Mouse (Mus musculus): ENCODE measurements around the gene Ubqln4. TPM values are rescaled to one million over a fixed set of nuclear protein-coding genes. Genes with fewer than 3 reads are reported as not detected.
"Not testable (repeated sequence)": the region's sequence is repeated elsewhere in the genome, so short reads cannot be mapped to it uniquely, and the experiment has no call there.

Gene Ubqln4
- polyA plus RNA-seq, 2 experiments from 2014 or later: 10.9 to 14.0 TPM

DNA sequence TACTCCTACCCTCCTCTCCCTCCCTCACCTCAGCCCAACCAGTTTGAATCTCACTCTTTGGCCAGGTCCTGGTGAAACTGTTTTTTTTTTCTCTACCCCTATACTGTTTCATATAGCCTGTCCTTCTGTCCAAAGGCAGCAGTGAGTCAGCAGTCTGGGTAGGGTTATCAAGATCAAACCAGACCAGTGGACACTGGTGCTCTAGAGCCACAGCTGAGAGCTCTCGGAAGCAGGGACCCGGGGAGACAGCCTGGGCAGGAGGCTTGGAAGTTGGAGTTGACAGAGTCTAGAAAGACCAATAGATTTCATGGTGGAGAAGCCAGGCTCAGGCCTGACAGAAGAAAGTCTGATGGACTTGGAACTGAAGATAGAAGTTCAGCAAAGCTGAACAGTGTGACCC, 15.1 kb downstream of the Ubqln4 start:
- ATAC-seq: no peak

DNA sequence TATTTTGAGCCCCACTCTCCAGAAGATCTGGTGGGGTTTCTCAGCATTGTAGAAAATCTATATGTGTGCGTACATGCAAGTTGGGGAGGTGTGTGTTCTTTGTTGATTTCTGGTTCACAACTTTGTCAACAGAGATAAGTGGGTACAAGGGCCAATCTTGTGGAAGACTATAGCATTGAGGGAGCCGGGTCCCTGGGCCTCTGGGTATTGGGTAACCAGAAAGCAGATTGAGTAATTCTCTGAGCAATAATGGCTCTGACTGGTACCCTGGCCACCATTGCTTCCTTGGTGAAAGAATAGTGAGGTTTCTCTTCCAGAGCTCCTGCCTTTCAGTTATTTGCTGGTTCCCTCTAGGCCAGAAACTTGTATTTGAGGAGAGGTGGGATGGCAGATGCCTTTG, 15.5 kb downstream of the Ubqln4 start:
- ATAC-seq: no peak

DNA sequence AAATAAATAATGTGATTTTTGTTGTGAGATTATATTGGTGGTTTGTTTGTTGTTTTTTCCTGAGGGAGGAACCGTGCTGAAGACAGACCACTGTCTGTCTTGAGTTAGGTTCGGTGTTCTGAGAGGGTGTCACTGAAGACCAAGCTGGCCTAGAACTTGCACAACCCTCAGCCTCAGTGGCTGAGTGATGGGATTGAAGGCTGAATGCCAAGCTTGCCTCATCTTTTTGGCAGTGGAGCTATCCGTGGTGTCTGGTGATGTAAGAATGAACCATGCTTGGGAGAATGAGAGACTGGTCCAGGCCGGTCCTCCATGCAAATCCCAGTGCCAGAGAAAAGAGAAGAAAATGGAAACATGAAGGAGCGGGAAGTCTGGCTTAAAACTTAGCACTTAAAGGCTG, 16.1 kb downstream of the Ubqln4 start:
- no peak for ATAC-seq

DNA sequence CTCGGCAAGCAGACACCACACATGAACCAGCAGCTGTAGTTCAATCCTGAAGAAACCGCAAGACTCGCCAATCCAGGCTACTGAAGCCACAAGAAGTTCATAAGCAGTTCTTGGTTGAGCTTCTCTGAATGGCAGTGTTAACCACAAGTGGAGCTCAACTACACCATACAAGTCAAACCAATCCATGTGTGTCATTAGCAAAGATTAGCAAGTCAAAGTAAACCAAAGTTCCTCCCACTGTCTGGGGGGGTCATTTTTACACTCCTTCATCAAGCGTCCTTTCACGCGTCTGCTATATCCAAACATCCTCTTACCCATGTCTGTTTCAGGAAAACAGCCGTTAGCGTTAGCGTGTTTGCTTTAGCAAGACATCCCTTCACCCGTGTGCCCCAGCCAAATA, 16.8 kb downstream of the Ubqln4 start:
- no peak for ATAC-seq

DNA sequence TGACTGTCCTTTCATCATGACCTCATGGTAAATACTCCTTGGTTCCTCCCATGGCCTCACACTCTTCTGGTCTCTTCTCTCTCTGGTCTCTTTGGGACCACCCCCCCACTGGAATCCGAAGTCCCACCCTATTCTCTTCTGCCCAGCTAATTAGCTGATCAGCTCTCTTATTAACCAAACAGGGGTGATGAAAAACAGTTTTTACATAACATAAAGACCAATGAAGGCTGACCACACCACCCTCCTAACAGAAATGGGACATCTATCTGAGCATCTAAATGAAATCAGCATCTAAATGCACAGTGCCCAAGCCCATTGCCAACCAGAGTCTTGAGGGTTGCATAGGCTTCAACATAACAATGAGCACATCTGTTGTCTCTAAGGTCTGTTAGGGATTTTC, 18.3 kb downstream of the Ubqln4 start:
- no peak for ATAC-seq

DNA sequence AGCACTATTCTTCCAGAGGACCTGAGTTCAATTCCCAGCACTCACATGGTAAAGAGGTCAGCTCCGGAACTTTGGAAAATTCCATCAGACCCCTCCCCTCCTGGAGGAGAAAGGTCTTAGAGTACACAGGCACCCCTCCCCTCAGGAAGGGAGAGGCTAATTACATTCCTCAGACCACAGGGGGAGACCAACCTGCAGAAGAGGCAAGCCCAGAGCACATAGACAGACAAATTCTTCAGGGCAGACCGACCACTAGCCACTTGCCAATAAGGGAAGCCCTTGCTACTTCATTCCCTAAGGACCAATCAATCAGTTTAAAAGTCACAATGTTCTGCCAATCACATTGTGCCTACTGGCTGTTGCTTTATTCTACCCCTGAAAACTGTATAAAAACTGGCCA, 19.3 kb downstream of the Ubqln4 start:
- ATAC-seq: no peak

DNA sequence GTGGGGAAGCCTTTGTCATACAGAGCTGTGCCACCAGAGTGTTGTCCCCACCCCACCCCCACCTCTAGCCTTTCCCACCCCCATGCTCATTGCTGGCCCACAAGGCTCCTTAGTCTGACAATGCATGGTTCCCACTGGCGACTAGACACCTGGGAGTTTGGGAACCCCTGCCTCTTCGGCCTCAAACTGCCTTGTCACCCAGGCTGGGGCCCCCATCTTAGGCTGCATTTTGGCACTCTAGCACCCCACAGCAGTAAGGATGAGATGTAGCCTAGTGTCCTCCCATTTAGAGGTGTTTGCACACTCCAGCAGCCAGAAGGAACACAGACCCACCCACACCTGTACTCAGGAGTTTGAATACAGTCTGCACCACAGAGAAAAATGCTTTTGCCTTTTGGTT, 20.3 kb downstream of the Ubqln4 start:
- no peak for ATAC-seq

DNA sequence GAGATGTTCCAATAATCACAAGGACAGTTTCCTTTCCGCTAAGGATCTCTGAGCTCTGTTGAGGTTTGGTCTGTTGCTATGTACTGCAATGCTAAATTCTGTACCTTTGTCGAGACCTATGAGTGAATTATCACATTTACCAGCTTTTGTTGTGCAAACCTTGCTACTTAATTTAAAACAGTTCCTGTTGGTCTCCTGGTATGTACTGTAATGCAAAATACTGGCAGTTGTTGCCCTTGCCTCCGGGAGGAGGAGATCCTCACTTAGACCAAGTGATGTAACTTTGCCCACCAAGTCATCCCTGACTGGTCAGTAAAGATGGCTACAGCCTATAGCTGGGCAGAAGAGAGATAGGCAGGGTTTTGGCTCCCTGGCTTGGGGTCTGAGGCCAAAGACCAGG, 22.0 kb downstream of the Ubqln4 start, which contains the start of gene Ssr2:
Gene Ssr2 (plus strand): TSS at position 337 of the 400 bp plus-strand sequence.
- ATAC-seq: no peak

DNA sequence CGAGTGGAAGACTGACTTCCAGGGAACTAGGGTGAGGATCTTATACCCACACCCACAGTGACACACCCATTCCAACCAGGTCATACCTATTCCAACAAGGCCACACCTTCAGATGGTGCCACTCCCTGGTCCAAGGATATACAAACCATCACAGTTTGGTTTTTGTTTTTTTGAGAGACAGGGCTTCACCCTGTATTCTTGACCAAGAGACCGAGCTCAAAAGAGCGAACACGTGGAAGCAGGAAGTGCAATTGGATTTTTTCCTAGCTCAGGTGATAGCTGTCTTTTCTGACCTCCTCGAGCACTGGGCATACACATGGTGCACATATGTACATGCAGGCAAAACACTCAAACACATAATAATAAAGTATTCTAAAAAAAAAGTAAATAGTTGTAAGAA, 24.3 kb downstream of the Ubqln4 start:
- not testable (repeated sequence) for ATAC-seq

DNA sequence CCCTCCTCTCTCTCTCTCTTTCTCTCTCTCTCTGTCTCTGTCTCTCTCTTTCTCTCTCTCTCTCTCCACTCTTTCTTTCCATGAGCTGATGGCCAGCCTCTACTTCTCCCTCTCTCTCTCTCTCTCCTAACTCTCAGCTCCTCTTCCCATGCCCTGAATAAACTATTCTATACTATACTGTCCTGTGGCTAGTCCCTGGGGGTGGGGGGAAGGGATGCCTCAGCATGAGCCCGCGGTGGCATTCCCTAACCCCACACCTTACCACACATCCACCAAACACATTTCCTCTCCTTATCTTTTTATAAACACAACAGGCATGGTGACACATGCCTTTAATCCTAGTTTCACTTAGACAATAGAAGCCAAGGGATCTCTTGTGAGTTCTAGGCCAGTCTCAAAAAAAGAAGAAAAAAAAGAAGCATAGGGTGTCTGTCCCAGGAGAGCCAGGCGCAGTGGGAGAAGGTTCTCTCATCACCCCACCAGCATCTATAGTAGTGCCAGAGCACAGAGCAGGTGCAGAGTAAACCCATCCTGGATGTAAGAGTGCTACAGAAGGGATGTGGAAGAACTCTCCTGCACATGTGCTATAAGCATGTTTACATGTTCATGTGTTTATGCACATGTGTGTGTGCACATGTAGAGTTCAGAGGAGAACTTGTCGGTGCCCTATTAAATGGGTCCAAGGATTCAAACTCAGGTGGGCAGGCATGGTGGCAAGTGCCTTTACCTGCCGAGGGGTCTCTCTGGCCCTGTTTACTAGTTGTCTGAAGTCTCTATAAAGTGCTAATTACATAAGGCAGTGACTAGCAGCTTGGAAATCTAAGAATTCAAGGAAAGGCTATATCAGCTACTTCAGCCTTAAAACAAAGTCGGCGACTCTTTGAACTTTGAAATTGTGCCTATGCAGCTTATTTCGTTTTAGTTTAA, 25.2 kb downstream of the Ubqln4 start:
- no peak for ATAC-seq

DNA sequence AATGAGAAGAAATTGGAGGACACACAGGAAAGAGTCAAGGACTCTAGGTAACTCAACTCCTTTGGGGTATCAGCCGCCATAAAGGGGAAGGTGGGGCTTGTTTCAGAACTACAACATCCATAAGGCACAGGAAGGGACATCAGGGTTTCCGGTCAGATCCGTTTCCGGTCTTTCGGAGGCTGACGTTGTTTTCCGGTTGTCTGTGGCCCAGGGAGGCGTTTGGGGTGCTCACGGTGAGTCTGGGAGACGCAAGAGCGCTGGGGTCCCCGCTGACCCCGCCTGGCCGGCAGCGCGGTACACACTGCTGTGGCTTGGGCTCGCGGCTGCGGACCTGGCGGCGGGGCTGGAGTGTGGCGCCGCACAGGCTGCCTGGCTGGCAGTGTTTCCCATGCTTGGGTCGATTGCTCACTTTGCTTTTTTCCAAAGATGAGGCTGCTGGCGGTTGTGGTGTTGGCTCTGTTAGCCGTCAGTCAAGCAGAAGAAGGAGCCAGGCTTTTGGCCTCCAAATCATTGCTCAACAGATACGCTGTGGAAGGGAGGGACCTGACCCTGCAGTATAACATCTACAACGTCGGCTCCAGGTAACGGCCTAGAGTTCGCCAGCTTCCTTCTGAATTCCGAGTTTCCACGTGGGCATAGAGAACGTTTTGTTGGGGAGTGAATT, 26.0 kb downstream of the Ubqln4 start:
- peak; percentile 92 for ATAC-seq

DNA sequence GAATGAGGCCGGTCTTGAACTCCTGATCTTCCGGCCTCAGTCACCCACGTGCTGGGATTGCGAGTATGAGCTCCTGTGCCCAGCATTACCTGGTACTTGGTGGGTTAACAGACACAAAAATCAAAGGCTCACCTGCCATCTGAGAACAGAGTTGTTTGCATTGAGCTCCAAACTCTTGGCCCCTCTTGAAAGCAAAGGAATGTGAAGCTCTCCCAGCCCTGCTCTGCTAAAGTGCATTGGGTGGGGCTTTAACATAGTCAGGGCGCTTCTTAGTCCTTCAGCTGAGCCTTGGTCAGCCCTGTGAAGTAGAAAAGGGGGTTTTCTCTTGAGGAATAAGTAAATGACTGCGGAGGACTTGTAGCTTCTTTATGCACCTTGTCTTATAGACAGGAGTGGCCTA, 32.2 kb downstream of the Ubqln4 start:
- no peak for ATAC-seq

DNA sequence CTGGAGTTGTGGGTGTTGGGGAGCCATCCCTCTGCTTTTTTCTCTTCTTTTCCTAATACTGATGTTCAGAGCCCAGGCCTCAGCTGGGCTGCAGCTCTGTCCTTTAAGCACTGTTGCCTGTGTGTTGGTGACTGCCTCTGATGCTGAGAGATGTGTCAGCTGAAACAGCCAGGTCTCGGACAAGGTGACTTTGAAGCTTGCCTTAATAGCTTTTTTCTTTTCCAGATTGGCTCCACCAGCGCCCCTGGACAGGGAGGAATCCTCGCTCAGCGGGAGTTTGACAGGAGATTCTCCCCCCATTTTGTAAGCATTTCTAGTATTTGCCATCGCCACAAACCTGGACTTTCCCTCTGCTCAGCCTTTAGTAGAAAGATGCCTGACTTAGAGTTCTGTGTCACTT, 33.1 kb downstream of the Ubqln4 start:
- ATAC-seq: no peak

DNA sequence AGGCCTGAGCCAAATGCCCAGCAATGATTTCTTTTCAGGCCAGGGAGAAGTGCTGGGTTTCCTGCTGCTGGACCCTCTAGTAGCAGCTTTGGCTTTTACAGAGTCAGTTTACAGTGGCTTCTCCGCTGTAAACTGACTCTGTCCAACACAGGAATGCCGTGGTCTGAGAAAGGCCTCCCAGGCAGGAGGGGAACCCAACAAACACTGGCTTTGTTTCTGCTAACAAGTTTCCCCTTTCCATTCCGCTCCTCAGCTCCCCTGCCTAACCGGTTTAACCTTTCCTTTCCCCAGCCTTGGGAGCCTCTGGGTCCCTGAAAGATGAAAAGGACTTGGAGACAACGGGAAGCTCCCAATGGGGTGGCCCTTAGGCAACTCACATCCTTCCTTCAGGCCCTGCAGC, 36.7 kb downstream of the Ubqln4 start:
- ATAC-seq: no peak

DNA sequence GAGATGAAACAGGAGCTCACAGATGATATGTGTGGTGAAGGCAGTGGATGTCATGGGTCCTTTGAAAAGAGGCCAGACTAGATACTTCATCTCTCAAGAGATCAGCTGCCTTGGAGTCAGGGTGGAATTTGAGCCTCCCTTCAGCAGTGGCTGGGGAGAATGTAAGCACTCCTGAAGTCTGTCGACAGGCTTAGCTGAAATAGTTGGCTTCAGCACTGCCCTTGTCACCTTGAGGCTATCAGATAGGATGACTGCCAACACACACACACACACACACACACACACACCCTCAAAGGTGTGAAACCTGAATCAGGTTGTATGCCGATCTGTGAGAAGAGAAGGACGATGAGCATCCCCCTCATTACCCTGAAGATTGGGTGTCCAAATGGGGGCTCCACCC, 37.5 kb downstream of the Ubqln4 start:
- no peak for ATAC-seq

DNA sequence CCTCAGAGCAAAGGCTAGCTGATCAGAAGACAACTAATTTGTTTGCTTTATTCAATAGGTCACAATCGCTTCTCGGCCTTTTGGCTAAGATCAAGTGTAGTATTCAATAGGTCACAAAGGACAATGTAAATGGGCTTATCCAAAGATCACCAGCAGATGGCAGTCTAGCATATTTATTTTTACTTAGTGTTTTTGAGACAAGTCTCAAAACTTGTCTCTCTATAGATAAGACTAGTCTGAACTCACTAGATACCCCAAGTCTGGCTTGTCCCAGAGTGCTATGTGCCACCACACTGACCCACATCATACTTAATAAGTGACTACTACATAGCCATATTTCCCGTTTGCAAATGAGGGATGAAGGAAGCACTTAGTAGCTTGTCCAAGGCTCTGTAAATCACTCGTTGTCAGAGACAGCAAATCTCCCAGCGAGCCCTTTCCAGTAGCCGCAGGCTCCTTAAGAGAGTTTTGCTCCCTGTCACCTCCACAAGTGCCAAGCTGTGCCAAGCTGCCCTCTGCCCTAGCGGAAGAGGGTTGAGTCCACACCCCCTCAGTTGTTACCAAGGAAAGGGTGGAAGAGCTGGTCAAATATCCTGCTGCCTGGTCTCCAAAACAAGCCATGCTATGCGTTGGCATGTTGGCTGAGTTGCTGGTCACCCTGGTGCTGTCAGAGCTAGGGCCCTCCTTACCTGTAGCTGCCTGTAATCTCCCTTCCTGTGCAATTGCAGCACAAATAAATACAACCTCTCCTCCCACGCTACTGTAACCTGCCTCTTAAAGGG, 38.6 kb downstream of the Ubqln4 start:
- ATAC-seq: peak; percentile 70

DNA sequence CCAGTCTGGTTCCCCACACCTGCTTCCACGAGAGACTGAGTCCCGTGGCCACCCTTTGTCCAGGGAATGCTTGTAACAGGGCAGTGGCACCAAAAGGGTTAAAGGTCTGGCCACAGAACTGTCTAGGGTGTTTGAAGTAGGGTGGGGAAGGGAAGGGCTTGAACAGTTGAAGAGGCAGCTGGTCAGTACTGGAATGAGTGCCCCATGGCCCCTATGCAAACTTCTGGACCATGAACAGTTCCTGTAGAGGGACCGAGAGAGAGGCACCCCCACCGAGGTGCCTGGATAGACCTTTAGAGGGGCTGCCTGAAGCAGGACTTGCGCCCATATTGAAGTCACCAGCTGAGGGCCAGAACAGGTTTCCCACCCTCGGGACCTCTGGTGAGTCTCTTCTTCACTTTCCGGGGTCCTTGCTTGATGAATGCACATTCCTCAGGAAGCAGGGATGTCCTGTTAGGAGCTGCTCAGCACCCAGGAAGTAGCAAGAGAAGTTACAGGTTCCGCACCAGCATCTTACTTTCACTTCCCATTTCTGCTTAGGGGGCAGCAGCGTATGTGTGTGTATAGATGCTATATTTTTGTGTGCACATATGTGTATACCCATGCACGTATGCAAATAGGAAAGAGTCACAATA, 39.5 kb downstream of the Ubqln4 start:
- peak; percentile 64 for ATAC-seq

DNA sequence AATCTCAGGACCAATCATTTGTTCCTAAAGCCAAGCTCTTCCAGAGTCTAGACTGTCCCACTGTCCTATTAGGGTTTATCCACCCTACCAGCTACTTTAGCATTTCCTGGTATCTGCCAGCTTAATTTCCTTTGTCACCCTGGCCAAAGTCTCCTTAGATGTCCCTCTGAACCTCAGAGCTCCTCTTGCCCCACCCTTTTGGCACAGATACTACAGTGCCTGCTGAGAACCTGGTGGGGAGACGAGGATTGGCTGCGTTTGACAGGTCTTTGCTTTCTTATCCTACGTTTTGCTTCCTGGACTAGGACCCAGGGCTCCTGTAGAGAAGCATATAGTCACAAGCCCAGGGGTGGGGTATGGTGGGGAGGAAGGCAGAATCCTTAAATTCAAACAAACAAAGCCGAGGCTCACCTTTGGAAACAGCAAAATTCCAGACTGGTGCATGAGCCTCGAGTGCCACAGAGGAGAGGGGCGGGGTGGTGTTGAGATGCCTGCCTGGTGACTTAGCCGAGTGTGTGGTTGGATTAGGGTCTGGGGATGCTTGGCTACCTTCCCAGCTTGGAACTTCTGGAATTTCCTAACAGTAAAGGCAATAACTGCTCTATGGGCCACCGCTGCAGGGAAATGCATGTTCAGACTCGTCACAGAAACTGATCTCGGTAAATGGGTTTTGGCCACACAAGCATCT, 40.5 kb downstream of the Ubqln4 start:
- ATAC-seq: no peak

DNA sequence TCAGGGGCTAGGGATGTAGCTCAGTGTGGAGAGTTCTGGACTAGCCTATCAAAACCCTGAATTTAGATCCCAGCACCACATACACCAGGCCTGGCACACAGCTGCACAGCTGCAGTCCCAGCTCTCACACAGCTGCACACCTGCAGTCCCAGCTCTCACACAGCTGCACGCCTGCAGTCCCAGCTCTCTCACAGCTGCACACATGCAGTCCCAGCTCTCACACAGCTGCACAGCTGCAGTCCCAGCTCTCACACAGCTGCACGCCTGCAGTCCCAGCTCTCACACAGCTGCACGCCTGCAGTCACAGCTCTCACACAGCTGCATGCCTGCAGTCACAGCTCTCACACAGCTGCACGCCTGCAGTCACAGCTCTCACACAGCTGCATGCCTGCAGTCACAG, 43.0 kb downstream of the Ubqln4 start:
- ATAC-seq: not testable (repeated sequence)

DNA sequence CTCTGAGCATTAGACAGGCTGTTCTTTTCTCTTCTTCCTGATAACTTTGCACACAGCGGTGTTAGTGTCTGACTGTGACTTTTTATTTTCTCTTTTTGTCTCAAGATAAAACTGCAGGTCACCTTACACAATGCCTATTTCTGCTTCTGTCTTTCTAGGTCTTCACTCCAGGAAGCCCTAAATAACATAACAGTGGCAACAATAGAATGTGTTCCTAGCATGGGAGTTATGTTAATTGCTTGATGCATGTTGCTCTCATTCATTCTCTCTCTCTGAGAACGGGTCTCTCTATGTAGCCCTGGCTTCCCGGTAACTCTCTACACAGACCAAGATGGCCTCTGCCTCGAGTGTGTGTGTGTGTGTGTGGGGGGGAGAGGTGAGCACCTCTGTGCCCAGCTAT, 48.9 kb downstream of the Ubqln4 start:
- ATAC-seq: no peak

DNA sequence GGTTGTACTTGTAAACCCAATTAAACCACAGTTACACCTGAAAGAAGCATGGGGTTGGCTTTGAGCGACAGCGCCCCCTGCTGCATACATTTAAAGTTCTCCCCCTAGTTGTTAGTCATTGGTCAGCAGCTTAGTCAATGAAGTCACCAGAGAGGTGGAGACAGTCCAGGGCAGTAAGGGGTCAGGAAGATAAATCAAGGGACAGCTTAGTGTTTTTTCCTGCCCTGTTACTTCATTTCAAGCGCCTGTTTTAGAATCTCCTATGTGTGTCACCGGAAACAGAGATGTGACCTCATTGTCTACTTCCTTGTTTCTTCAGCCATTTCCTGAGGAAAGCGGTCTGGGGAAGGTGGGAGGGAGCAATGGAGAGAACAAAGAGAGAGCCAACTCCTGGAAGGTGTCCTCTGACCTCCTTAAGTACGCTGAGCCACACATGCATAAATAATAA, 50.2 kb downstream of the Ubqln4 start:
- no peak for ATAC-seq

DNA sequence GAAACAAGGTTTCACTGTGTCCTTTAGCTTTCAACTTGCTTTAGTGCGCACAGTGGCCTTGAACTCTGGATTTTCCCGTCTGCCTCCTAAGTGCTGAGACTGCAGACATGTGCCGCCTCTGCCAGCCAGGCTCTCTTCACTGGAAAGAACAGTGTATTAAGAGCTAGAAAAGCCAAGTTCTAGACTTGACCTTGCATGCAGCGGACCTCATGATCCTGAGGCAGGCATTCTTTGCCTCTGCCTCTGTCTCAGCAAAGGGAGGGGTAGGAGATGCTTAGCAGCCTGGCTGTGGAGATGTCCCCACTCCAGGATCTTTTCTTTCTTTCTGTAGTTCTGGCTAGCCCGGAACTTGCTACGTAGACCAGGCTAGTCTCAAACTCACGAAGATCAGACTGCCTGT, 51.3 kb downstream of the Ubqln4 start:
- ATAC-seq: no peak

Data from activated CD4-positive, CD25-positive, alpha-beta regulatory T cell, adult 4 months (primary cell).